Mouse (Mus musculus): ENCODE results near the gene Bace2. TPM values are rescaled to one million over a fixed set of nuclear protein-coding genes. Genes with fewer than 3 reads are reported as not detected.

The Bace2 gene
- polyA plus RNA-seq, 1 experiment from 2014 or later: 7.2 TPM

DNA sequence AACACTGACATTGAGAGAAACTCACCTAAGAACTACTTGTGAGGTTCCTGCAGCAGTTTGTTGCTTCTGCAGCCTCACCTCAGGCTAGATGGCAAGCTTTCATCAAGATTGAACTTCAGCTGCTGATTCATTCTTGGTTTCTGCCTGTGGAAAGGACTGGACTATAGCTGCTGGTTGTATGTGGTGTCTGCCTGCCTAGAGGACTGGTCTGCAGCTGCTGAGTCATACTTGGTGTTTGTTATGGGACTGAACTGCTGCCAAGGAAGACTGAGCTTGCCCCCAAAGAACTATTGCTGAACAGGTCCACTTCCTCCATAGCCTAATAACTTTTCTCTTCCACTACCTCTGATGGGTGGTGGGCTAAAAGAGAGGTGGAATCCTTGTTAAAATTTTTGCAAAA, 90.8 kb downstream of the Bace2 start:
- no peaks in the 10 kb centered on the region for H3K4me1 ChIP-seq (ENCODE audit: control insufficient read depth, insufficient read depth, low read length)
- H3K36me3 ChIP-seq (ENCODE audit: control insufficient read depth, insufficient read depth, low read length): no peaks in the 10 kb centered on the region
- no peak overlapping the region for H3K4me3 ChIP-seq (ENCODE audit: low read depth, low read length)
- H3K27ac ChIP-seq (ENCODE audit: low read depth, low read length): no peak overlapping the region
- no peak overlapping the region for H3K4me2 ChIP-seq (ENCODE audit: low read depth, low read length)
- no peaks in the 10 kb centered on the region for H3K27me3 ChIP-seq (ENCODE audit: control insufficient read depth, insufficient read depth, low read length)
- no peaks in the 10 kb centered on the region for H3K9me3 ChIP-seq (ENCODE audit: control insufficient read depth, low read length)
- no peak for ATAC-seq (ENCODE audit: low read depth)
- no peak overlapping the region for H3K9ac ChIP-seq (replicated peaks; ENCODE audit: low read depth, low read length)

DNA sequence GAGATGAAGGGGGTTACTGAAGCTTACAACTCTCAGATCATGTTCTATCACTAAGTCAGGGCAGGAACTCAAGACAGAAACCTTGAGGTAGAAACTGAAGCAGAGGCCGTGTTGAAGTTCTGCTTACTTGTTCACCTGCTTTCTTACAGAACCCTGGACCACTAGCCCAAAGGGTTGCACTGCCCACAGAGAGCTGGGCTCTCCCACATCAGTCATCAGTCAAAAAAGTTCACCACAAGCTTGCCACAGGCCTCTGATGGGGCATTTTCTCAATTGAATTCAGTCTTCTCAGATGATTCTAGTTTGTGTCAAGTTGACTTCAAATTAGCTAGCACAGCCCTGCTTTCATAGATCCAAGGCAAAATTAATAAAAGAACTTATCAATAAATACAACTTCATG, 103.3 kb downstream of the Bace2 start:
- Histone ChIP-seq H3K27me3 (ENCODE audit: control insufficient read depth, insufficient read depth, low read length) (no peaks in the 10 kb centered on the region), H3K9ac (replicated peaks; ENCODE audit: low read depth, low read length) (no peak overlapping the region), H3K9me3 (ENCODE audit: control insufficient read depth, low read length) (no peaks in the 10 kb centered on the region), H3K4me1 (ENCODE audit: control insufficient read depth, insufficient read depth, low read length) (no peaks in the 10 kb centered on the region), H3K4me3 (ENCODE audit: low read depth, low read length) (no peak overlapping the region), H3K4me2 (ENCODE audit: low read depth, low read length) (no peak overlapping the region), H3K27ac (ENCODE audit: low read depth, low read length) (no peak overlapping the region), H3K36me3 (ENCODE audit: control insufficient read depth, insufficient read depth, low read length) (no peaks in the 10 kb centered on the region)
- 90% methylated on average over 1 of the region's 1 CpGs for WGBS
- no peak for ATAC-seq (ENCODE audit: low read depth)

DNA sequence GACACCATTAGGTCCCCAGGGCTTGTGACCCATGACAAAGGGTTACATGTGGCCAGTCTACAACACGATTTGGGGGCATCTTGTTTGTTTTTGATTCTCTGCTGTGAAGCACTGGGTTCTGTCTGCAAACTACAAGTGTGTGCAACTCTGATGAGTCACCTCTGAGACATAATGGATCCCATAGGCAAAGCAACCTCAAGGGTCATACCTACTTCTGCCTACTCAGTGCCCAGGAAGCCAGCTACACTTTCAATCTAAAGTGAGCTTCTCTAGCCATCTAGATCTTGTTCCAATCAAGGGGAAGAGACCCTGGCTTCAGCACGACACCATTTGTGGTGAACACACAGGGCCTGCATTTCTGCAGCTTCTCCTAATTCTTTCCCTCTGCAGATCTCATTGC, 104.7 kb downstream of the Bace2 start:
- 72% methylated on average over 2 of the region's 2 CpGs for WGBS
- Histone ChIP-seq H3K9me3 (ENCODE audit: control insufficient read depth, low read length) (no peaks in the 10 kb centered on the region), H3K27ac (ENCODE audit: low read depth, low read length) (no peak overlapping the region), H3K9ac (replicated peaks; ENCODE audit: low read depth, low read length) (no peak overlapping the region), H3K4me3 (ENCODE audit: low read depth, low read length) (no peak overlapping the region), H3K27me3 (ENCODE audit: control insufficient read depth, insufficient read depth, low read length) (no peaks in the 10 kb centered on the region), H3K4me1 (ENCODE audit: control insufficient read depth, insufficient read depth, low read length) (no peaks in the 10 kb centered on the region), H3K36me3 (ENCODE audit: control insufficient read depth, insufficient read depth, low read length) (no peaks in the 10 kb centered on the region), H3K4me2 (ENCODE audit: low read depth, low read length) (no peak overlapping the region)
- no peak for ATAC-seq (ENCODE audit: low read depth)

DNA sequence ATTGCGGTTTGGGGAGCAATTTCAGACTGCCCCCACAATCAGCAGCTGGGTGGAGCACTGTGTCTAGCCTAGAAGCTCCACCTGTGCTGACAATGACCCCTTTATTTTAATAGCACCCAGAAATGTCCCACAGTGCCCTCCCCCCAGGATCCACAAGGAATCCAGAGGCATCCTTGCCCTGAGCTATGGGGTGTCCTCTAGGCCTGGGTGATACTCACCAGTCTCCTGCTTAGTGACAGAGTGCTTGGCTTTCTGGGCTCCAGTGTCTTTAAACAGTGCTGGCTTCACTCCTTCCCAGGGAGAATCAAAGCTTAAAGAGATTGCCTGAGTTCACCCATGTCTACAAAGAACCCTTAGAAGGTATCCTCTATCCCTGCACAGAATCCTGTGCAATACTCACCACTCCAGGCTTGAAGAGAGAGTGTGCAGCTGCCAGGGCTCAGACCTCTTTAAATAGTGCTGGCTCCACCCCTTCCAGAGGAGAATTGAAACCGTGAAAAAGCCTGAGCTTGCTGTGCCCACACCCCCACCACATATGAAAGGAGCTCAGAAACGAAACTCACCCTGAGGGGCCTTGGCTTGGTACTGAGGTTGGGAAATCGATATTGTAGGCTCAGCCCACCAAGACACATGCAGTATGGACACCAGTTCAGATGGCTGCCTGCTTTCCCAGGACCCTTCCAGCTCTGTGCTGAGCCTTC, 106.1 kb downstream of the Bace2 start, which contains the start of gene Mx1:
TSS of gene Mx1 (minus strand) at position 427 of the 701 bp plus-strand sequence.
- Histone ChIP-seq H3K27ac (ENCODE audit: low read depth, low read length) (no peak within 1 kb of the TSS), H3K4me1 (ENCODE audit: control insufficient read depth, insufficient read depth, low read length) (no peaks in the 10 kb centered on the region), H3K27me3 (ENCODE audit: control insufficient read depth, insufficient read depth, low read length) (no peaks in the 10 kb centered on the region), H3K9me3 (ENCODE audit: control insufficient read depth, low read length) (no peaks in the 10 kb centered on the region), H3K4me3 (ENCODE audit: low read depth, low read length) (no peak within 1 kb of the TSS), H3K36me3 (ENCODE audit: control insufficient read depth, insufficient read depth, low read length) (no peaks in the 10 kb centered on the region), H3K4me2 (ENCODE audit: low read depth, low read length) (no peak within 1 kb of the TSS), H3K9ac (replicated peaks; ENCODE audit: low read depth, low read length) (no peak within 1 kb of the TSS)
- WGBS: 40% methylated on average over 4 of the region's 4 CpGs
- ATAC-seq (ENCODE audit: low read depth): no peak

DNA sequence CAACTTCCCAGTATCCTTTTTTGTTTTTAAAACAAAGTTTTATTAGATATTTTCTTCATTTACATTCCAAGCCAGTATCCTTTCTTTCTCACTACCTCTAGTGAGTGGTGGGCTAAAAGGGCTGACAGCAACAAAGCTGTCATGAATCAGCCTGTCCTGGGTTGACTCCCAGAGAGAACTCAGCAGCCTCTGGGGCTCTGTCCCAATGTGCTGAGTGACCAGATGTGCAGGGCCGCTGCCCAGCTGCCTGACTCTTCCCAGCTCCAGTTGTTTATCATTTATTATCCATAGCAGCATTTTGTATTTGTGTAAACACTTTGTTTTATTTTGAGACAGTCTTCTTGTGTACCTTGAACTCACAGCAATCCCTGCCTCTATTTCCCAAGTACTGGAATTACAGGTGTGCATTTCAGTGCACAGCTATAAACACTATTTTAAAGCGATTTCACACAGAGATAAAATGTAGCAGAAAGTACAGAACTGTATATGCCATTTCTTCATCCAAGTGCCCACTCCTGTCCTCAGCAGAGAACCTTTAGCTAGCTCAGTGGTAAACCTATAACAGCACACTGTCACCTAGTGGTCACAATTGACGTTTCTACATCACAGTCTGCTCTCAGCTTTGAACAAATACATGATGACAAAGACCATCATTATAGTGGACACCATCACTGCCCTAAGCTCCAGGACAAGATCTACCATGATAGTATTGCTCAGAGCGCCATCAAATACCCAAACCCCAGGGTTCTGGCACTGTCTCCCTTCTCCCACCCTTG, 109.8 kb downstream of the Bace2 start:
- 64% methylated on average over 4 of the region's 4 CpGs for WGBS
- no peaks in the 10 kb centered on the region for H3K9me3 ChIP-seq (ENCODE audit: control insufficient read depth, low read length)
- no peaks in the 10 kb centered on the region for H3K36me3 ChIP-seq (ENCODE audit: control insufficient read depth, insufficient read depth, low read length)
- H3K4me3 ChIP-seq (ENCODE audit: low read depth, low read length): no peak overlapping the region
- no peak overlapping the region for H3K4me2 ChIP-seq (ENCODE audit: low read depth, low read length)
- no peak overlapping the region for H3K9ac ChIP-seq (replicated peaks; ENCODE audit: low read depth, low read length)
- no peaks in the 10 kb centered on the region for H3K4me1 ChIP-seq (ENCODE audit: control insufficient read depth, insufficient read depth, low read length)
- no peaks in the 10 kb centered on the region for H3K27me3 ChIP-seq (ENCODE audit: control insufficient read depth, insufficient read depth, low read length)
- H3K27ac ChIP-seq (ENCODE audit: low read depth, low read length): no peak overlapping the region
- ATAC-seq (ENCODE audit: low read depth): no peak

DNA sequence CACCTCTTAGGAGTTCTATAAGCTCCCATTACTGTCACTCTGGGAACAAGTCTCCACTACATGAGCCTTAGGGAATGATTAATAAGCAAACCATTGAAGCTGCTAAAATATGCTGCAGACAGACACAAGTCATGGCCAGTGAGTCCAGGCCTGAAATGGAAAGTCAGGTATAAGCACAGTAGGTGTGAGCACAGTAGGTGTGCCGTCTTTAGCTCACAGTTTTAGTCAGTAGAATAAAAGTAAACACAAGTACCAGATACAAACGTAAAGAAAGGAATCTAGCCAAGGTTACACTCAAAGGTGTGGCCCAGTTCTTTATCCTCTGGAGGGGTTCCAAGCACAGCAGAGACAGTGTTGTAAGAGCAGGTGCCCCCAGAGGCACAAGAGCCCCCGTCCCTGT, 110.9 kb downstream of the Bace2 start:
- no peak overlapping the region for H3K4me2 ChIP-seq (ENCODE audit: low read depth, low read length)
- no peaks in the 10 kb centered on the region for H3K9me3 ChIP-seq (ENCODE audit: control insufficient read depth, low read length)
- no peak for ATAC-seq (ENCODE audit: low read depth)
- no peaks in the 10 kb centered on the region for H3K27me3 ChIP-seq (ENCODE audit: control insufficient read depth, insufficient read depth, low read length)
- H3K27ac ChIP-seq (ENCODE audit: low read depth, low read length): no peak overlapping the region
- H3K4me3 ChIP-seq (ENCODE audit: low read depth, low read length): no peak overlapping the region
- H3K36me3 ChIP-seq (ENCODE audit: control insufficient read depth, insufficient read depth, low read length): no peaks in the 10 kb centered on the region
- H3K9ac ChIP-seq (replicated peaks; ENCODE audit: low read depth, low read length): no peak overlapping the region
- H3K4me1 ChIP-seq (ENCODE audit: control insufficient read depth, insufficient read depth, low read length): no peaks in the 10 kb centered on the region
- WGBS: 85% methylated on average over 3 of the region's 3 CpGs

DNA sequence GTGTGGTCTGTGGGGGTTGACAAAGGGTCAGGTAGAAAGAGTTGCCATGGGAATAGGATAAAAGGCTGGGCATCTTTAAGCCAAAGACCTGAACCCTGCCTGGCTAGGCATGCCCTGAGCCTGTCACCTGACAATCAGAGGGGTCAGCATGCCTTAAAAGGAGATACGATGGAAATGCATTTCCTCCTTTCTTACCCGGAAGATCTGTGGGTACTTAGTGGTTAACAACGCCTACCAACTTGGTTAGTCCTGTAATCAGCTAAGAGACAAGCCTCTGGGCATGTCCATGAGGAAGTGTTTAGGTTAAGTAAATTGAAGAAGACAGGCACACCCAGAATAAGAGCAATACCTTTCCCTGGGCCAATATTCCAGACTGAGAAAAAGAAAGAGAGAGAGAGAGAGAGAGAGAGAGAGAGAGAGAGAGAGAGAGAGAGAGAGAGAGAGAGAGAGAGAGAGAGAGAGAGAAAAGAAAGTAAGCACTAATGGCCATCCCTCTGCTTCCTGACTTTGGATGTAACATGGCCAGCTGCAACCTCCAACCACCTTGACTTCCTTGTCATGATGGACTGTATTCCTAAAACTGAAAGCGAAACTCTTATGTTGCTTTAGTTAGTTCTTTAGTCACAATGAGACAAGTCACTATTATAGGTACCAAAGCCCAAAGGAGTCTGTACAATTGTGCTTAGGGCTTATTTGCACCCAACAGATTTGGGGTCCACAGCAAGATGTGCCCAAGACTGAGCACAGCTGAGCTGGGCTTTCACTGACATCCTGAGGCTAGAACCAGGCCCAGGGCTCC, 111.7 kb downstream of the Bace2 start:
- Histone ChIP-seq H3K4me2 (ENCODE audit: low read depth, low read length) (no peak overlapping the region), H3K4me3 (ENCODE audit: low read depth, low read length) (no peak overlapping the region), H3K9me3 (ENCODE audit: control insufficient read depth, low read length) (no peaks in the 10 kb centered on the region), H3K9ac (replicated peaks; ENCODE audit: low read depth, low read length) (no peak overlapping the region), H3K36me3 (ENCODE audit: control insufficient read depth, insufficient read depth, low read length) (no peaks in the 10 kb centered on the region), H3K27me3 (ENCODE audit: control insufficient read depth, insufficient read depth, low read length) (no peaks in the 10 kb centered on the region), H3K27ac (ENCODE audit: low read depth, low read length) (no peak overlapping the region), H3K4me1 (ENCODE audit: control insufficient read depth, insufficient read depth, low read length) (no peaks in the 10 kb centered on the region)
- WGBS: 92% methylated on average over 4 of the region's 4 CpGs
- ATAC-seq (ENCODE audit: low read depth): no peak

DNA sequence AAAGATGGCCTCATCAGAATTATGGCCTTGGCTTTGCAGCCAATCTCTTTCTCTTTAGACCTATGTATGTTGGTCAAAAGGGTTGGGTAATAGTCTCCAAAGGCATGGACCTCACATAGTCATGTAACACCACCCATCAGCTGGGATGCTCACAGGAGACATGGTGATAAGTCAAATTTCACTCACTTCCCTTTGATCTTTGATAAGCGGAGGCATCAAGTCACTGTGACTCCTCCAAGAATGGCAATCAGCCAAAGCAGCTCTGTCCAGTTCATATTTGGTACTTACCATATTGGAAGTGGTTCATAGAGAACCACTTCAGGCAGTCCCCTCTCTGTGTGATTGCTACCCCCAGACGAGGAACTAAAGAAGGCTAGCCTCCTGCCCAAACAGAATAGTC, 118.1 kb downstream of the Bace2 start:
- no peak overlapping the region for H3K4me3 ChIP-seq (ENCODE audit: low read depth, low read length)
- no peaks in the 10 kb centered on the region for H3K27me3 ChIP-seq (ENCODE audit: control insufficient read depth, insufficient read depth, low read length)
- ATAC-seq (ENCODE audit: low read depth): no peak
- no peak overlapping the region for H3K4me2 ChIP-seq (ENCODE audit: low read depth, low read length)
- H3K36me3 ChIP-seq (ENCODE audit: control insufficient read depth, insufficient read depth, low read length): no peaks in the 10 kb centered on the region
- H3K9me3 ChIP-seq (ENCODE audit: control insufficient read depth, low read length): no peaks in the 10 kb centered on the region
- WGBS: 80% methylated on average over 2 of the region's 2 CpGs
- no peak overlapping the region for H3K9ac ChIP-seq (replicated peaks; ENCODE audit: low read depth, low read length)
- no peak overlapping the region for H3K27ac ChIP-seq (ENCODE audit: low read depth, low read length)
- H3K4me1 ChIP-seq (ENCODE audit: control insufficient read depth, insufficient read depth, low read length): no peaks in the 10 kb centered on the region

DNA sequence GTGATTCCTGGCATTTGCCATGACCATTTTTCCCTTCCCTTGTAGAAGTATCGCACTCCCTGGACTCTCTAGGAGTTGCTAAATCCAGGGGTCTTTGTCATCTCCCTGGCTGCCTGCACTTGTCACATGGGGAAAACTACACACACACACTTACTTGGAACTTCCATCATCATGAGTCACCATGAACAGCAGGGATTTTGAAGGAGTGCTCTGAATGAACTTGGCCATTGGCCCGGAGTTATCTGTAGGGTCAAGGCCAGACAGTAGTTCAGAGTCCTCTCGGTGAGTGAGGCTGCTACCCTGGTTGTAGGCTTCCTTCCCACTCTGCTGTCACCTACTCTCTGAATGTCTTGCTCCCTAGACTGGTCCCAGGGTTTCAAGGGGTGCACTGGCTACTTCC, 119.0 kb downstream of the Bace2 start:
- 88% methylated on average over 3 of the region's 3 CpGs for WGBS
- no peaks in the 10 kb centered on the region for H3K36me3 ChIP-seq (ENCODE audit: control insufficient read depth, insufficient read depth, low read length)
- no peak overlapping the region for H3K4me3 ChIP-seq (ENCODE audit: low read depth, low read length)
- no peak for ATAC-seq (ENCODE audit: low read depth)
- H3K4me1 ChIP-seq (ENCODE audit: control insufficient read depth, insufficient read depth, low read length): no peaks in the 10 kb centered on the region
- no peaks in the 10 kb centered on the region for H3K9me3 ChIP-seq (ENCODE audit: control insufficient read depth, low read length)
- H3K9ac ChIP-seq (replicated peaks; ENCODE audit: low read depth, low read length): no peak overlapping the region
- H3K4me2 ChIP-seq (ENCODE audit: low read depth, low read length): no peak overlapping the region
- H3K27me3 ChIP-seq (ENCODE audit: control insufficient read depth, insufficient read depth, low read length): no peaks in the 10 kb centered on the region
- H3K27ac ChIP-seq (ENCODE audit: low read depth, low read length): no peak overlapping the region

All from neural tube, embryonic 14.5 days (tissue).